Mouse (Mus musculus): ENCODE measurements around the gene Rhcg. TPM values are rescaled to one million over a fixed set of nuclear protein-coding genes. Genes with fewer than 3 reads are reported as not detected.

The Rhcg gene
- 1.4 and 2.3 TPM in 2 replicates for polyA plus RNA-seq (2016; fragmentation: Nextera tagmentation; extraction: Ambion mirVana)

DNA sequence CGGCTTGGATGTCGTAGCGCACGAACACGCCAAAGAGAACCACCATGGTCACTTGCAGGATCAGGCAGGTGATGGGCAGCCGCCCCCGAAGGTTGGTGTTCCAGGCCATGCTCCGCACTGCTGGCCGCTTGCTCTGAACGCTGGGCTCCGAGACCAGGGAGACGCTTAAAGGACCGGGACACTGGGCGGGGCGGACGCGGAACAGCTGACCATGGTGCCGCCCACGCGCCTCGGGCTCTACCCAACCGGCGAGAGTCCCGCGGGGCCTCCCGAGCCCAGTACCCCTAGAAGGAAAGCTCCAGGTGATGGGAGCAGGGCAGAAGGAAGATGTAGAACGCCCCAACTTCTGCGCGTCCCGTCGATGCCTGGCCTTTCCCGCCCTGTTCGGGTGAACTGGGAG, at the start of gene Rhcg:
Gene Rhcg, minus strand, starts transcription at position 240 of the 400 bp plus-strand sequence.
- H3K9me3 ChIP-seq (replicated peaks), result no peaks in the 10 kb centered on the region
- H3K27ac ChIP-seq, result no peak within 1 kb of the TSS
- no peaks in the 10 kb centered on the region for H3K36me3 ChIP-seq
- H3K4me2 ChIP-seq (replicated peaks), result peak within 1 kb of the TSS; percentile 48
- WGBS, result 9% methylated on average over 33 of the region's 33 CpGs
- H3K4me3 ChIP-seq, result peak within 1 kb of the TSS; percentile 22
- ATAC-seq (ENCODE audit: low FRiP score), result no peak
- H3K27me3 ChIP-seq, result peaks cover 61% of the 10 kb centered on the region
- no peak within 1 kb of the TSS for H3K9ac ChIP-seq
- H3K4me1 ChIP-seq, result 0 out of 2 replicates have a peak, but pooled peaks cover 3% of the 10 kb centered on the region

- Histone ChIP-seq H3K4me1 (peaks cover 15% of the 10 kb centered on the region; the same call in 1 of the 2 replicates), H3K27ac (no peak overlapping the region), H3K4me2 (replicated peaks) (no peak overlapping the region), H3K9me3 (replicated peaks) (no peaks in the 10 kb centered on the region), H3K27me3 (no peaks in the 10 kb centered on the region), H3K9ac (no peak overlapping the region), H3K4me3 (no peak overlapping the region), H3K36me3 (peaks cover 30% of the 10 kb centered on the region)
- ATAC-seq (ENCODE audit: low FRiP score), result no peak
Measured at GRCm38 (mm10) chr7:79666690-79667089, 49.2 kb upstream of the Rhcg start.

DNA sequence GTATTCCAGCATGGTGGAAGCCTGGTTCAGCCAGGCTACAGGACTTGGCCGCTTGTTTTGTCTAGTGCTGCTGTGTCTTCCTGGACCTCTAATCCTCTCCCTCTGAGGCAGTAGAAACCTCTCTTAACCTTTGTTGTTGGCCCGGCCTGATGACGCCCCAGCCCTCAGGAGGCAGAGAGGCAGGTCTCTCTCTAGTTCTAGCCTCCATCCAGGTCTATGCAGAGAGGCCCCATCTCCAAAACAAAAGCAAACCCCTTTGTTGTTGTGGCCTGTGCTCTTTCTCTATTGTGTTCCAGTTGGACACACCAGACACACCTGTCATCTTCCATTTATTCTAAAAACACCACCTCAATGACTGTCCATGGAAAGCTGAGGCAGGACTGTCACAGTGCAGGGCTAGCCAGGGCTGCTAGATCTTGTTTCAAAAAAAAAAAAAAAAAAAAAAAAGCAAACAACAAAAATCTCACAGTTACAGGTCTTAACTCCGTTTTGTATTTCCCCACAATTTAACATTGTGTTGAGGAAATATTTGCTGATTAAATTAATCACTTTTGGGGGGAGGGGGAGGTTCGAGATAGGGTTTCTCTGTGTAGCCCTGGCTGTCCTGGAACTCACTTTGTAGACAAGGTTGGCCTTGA, 43.9 kb upstream of the Rhcg start:
- ATAC-seq (ENCODE audit: low FRiP score), result no peak
- Histone ChIP-seq H3K4me1 (peaks cover 29% of the 10 kb centered on the region), H3K9me3 (replicated peaks) (no peaks in the 10 kb centered on the region), H3K4me2 (replicated peaks) (peak overlapping the region; percentile 97), H3K9ac (peak overlapping the region; percentile 69), H3K27me3 (no peaks in the 10 kb centered on the region), H3K27ac (no peak overlapping the region), H3K36me3 (no peaks in the 10 kb centered on the region), H3K4me3 (peak overlapping the region; percentile 70)
- WGBS, result 15% methylated on average over 5 of the region's 5 CpGs

GRCm38 (mm10) chr7:79660291-79661150, 43.1 kb upstream of the Rhcg start:
- Histone ChIP-seq H3K27me3 (no peaks in the 10 kb centered on the region), H3K9me3 (replicated peaks) (no peaks in the 10 kb centered on the region), H3K4me1 (peaks cover 29% of the 10 kb centered on the region), H3K9ac (peak overlapping the region; percentile 69), H3K36me3 (no peaks in the 10 kb centered on the region), H3K27ac (no peak overlapping the region), H3K4me3 (peak overlapping the region; percentile 70), H3K4me2 (replicated peaks) (peak overlapping the region; percentile 97)
- peak; percentile 57 for ATAC-seq (ENCODE audit: low FRiP score)
- under 1% methylated on average over 73 of the region's 73 CpGs for WGBS

DNA sequence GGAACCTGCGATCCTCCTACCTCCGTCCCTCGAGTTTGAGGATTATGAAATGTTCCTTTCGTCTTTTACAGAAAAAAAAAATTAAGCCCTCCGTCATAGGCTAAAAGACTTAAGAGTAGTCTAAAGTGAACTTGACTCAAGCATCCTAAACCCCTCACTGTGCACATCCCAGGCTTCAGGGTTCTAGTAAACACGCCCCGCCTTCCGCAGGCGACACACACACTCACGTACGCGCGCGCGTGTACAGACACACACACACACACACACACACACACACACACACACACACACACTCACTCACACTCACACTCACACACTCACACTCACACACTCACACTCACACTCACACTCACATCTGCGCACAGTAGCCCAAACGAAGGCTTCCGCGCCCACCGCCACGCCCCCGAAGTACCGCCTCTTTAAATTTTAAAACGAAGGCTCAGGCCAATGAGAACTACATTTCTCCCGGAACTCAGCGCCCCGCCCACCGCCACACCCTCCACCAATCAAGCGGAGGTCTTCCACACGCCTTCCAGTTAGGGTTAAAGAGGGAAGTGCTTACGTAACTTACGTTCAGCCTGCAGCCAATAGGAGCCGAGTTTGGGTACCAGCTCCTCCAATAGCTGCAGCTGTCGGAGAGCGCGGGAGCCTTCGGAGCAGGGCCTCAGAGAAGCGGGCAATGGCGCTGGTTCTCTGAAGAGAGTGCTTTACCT, 42.3 kb upstream of the Rhcg start, which contains the start of gene Ticrr:
Gene Ticrr, plus strand, starts transcription at position 619 of the 713 bp plus-strand sequence.
- peak within 1 kb of the TSS; percentile 70 for H3K4me3 ChIP-seq
- peak within 1 kb of the TSS; percentile 97 for H3K4me2 ChIP-seq (replicated peaks)
- no peak within 1 kb of the TSS for H3K27ac ChIP-seq
- no peaks in the 10 kb centered on the region for H3K36me3 ChIP-seq
- no peaks in the 10 kb centered on the region for H3K9me3 ChIP-seq (replicated peaks)
- H3K27me3 ChIP-seq, result no peaks in the 10 kb centered on the region
- H3K9ac ChIP-seq, result peak within 1 kb of the TSS; percentile 69
- peak; percentile 99 for ATAC-seq (ENCODE audit: low FRiP score)
- WGBS, result under 1% methylated on average over 39 of the region's 39 CpGs
- H3K4me1 ChIP-seq, result peaks cover 29% of the 10 kb centered on the region

GRCm38 (mm10) chr7:79654586-79654985, 37.1 kb upstream of the Rhcg start:
- H3K9ac ChIP-seq, result no peak overlapping the region
- H3K4me2 ChIP-seq (replicated peaks), result no peak overlapping the region
- no peak overlapping the region for H3K27ac ChIP-seq
- no peaks in the 10 kb centered on the region for H3K9me3 ChIP-seq (replicated peaks)
- no peaks in the 10 kb centered on the region for H3K36me3 ChIP-seq
- H3K27me3 ChIP-seq, result no peaks in the 10 kb centered on the region
- WGBS, result 42% methylated on average over 1 of the region's 1 CpGs
- peaks cover 4% of the 10 kb centered on the region; the same call in 1 of the 2 replicates for H3K4me1 ChIP-seq
- no peak overlapping the region for H3K4me3 ChIP-seq
- no peak for ATAC-seq (ENCODE audit: low FRiP score)

- H3K27ac ChIP-seq, result no peak overlapping the region
- H3K27me3 ChIP-seq, result no peaks in the 10 kb centered on the region
- peaks cover 1% of the 10 kb centered on the region; the same call in 1 of the 2 replicates for H3K4me1 ChIP-seq
- H3K4me3 ChIP-seq, result no peak overlapping the region
- ATAC-seq (ENCODE audit: low FRiP score), result no peak
- no peak overlapping the region for H3K4me2 ChIP-seq (replicated peaks)
- H3K9ac ChIP-seq, result no peak overlapping the region
- no peaks in the 10 kb centered on the region for H3K9me3 ChIP-seq (replicated peaks)
- H3K36me3 ChIP-seq, result no peaks in the 10 kb centered on the region
- 85% methylated on average over 1 of the region's 1 CpGs for WGBS
Measured at GRCm38 (mm10) chr7:79654185-79654584, 36.7 kb upstream of the Rhcg start.

DNA sequence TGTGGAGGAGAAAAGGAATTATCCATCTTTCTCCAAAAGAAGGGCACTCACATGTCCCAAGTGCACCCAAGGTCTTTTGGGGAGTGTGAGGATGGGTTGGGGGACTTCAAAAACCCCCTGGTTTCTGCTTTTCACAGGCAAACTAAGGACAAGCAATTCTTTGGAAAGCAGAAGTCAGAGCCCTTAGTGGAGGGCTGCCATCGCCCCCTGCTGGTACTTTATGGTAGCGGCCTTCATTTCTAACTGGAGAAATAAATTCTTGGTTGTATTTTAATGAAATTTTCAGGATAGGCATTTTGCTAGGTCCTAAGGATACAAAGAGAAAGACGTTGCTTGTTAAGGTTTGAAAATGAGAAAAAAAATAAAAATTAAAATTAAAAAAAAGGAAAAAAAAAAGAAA, 31.5 kb upstream of the Rhcg start:
- Histone ChIP-seq H3K27ac (no peak overlapping the region), H3K36me3 (no peaks in the 10 kb centered on the region), H3K27me3 (no peaks in the 10 kb centered on the region), H3K4me3 (no peak overlapping the region), H3K9me3 (replicated peaks) (no peaks in the 10 kb centered on the region), H3K4me2 (replicated peaks) (no peak overlapping the region), H3K9ac (no peak overlapping the region), H3K4me1 (no peaks in the 10 kb centered on the region)
- ATAC-seq (ENCODE audit: low FRiP score), result no peak
- WGBS, result 6% methylated on average over 3 of the region's 3 CpGs

- Histone ChIP-seq H3K4me2 (replicated peaks) (no peak overlapping the region), H3K9ac (no peak overlapping the region), H3K4me1 (no peaks in the 10 kb centered on the region), H3K27me3 (no peaks in the 10 kb centered on the region), H3K9me3 (replicated peaks) (no peaks in the 10 kb centered on the region), H3K4me3 (no peak overlapping the region), H3K36me3 (no peaks in the 10 kb centered on the region), H3K27ac (no peak overlapping the region)
- ATAC-seq (ENCODE audit: low FRiP score), result no peak
- 89% methylated on average over 3 of the region's 3 CpGs for WGBS
Measured at GRCm38 (mm10) chr7:79647233-79647632, 29.8 kb upstream of the Rhcg start.

DNA sequence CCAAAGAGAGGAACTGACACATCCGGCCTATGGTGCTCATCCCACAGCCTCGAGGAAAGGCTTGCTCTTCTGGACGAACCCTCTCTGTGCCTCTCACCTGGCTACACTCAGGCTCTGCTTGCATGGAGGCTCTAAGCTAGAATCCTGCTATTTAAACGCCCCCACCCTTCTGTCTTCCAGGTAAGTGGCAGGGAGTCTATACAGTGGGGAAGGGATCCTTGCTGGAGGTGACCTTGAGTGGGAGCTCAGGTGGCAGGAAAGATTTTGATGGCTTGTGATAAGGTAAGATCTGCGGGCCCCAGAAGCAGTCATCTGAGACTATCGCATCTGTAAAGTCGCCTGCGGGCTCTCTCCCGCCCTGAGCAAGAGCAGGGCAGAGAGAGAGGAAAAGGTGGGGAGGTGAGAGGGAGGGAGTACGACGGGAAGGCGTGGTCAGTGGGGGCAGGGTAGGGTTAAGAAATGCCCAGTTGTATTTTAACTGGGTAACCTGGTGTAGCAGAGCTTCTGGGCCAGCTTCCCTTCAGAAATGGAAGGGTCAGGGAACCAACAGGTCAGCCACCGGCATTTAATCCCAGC, 14.4 kb upstream of the Rhcg start:
- Histone ChIP-seq H3K9ac (no peak overlapping the region), H3K27me3 (no peaks in the 10 kb centered on the region), H3K4me1 (no peaks in the 10 kb centered on the region), H3K4me2 (replicated peaks) (no peak overlapping the region), H3K36me3 (no peaks in the 10 kb centered on the region), H3K9me3 (replicated peaks) (no peaks in the 10 kb centered on the region), H3K4me3 (no peak overlapping the region), H3K27ac (no peak overlapping the region)
- no peak for ATAC-seq (ENCODE audit: low FRiP score)
- WGBS, result 32% methylated on average over 13 of the region's 13 CpGs

DNA sequence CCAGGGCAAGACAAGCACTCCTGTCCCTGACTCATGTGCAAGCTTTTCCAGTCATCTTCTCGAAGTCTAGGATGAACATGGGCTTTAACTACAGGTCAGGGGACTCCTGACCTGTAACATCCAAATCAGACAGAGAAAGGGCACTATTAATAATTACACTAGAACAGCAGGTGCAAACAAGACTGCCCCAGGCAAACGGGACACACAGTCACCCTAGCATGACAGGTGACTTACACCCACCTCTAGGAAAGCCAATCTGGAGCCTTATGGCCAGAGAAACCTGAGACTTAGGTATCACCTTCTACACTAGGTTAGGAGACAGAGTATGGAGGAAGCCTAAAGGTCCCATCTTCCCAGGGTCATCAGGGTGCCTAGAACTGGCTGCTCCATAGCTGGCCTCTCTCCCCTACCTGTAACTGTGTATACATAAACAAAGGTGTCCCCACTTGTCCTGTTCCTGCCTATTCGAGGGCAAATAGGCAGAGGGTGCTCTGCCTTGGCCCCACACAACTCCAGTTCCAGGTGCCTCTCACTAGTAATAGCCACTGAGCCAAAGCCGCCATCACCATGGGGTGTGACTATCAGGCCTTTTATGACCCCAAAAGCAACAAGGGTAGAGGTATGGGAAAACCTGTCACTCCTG, 10.9 kb upstream of the Rhcg start:
- no peaks in the 10 kb centered on the region for H3K9me3 ChIP-seq (replicated peaks)
- H3K9ac ChIP-seq, result no peak overlapping the region
- no peak overlapping the region for H3K4me3 ChIP-seq
- H3K27ac ChIP-seq, result no peak overlapping the region
- ATAC-seq (ENCODE audit: low FRiP score), result no peak
- no peak overlapping the region for H3K4me2 ChIP-seq (replicated peaks)
- H3K4me1 ChIP-seq, result no peaks in the 10 kb centered on the region
- no peaks in the 10 kb centered on the region for H3K36me3 ChIP-seq
- 68% methylated on average over 4 of the region's 4 CpGs for WGBS
- no peaks in the 10 kb centered on the region for H3K27me3 ChIP-seq

Data from hindbrain, embryonic 12.5 days (tissue).